Mouse (Mus musculus) adrenal gland, adult 2 months (tissue): ENCODE measurements around the gene Tigd4. TPM values are rescaled to one million over a fixed set of nuclear protein-coding genes. Genes with fewer than 3 reads are reported as not detected.
"Not testable (repeated sequence)": the region's sequence is repeated elsewhere in the genome, so short reads cannot be mapped to it uniquely, and the experiment has no call there.

Source experiments
- DNase-seq: peaks from one replicate; pipeline ENCODE4 v3.0.0; 2021
- long read RNA-seq: library from polyadenylated mRNA; stranded (forward); transcript quantifications from one replicate; pipeline ENCODE4 v2.0.0, GENCODE M21; 2021
- polyA plus RNA-seq: library from polyadenylated mRNA; depleted of rRNA; stranded (reverse); fragments of >200 nt; gene quantifications from 2 replicates; pipeline ENCODE4 v1.2.3, GENCODE M21; 2012; rRNA removed
- total RNA-seq, 2 experiments: library from RNA; stranded (reverse); gene quantifications; 2 replicates each; pipeline ENCODE4 v1.2.3; 2021

The Tigd4 gene
- total RNA-seq = not detected
- polyA plus RNA-seq = not detected in 2 replicates
- long read RNA-seq = 0 reads

DNA sequence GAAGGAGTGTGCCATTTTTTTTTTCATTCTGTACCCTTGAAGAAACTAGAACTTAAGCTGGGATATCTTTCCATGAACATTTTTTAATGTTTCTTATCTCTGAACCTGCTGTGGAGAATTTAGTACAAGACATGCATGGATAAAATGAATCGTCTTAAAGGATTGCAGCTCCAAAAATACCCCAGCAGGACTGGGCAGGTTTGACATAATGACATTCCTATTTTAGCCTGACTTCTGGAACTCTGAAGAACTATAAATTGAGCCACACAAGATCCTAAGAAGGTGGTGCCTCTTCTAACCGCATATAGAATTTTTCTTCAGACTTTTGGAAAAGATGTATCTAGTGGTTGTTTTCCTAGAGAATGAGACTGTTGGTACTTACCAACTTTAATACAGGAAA lies at the start of gene Tigd4:
Gene Tigd4 (plus strand): TSS at position 301 of the 400 bp plus-strand sequence.
- DNase-seq = no peak

- no peak for DNase-seq
These were observed 46.2 kb upstream of the Tigd4 start for GRCm38 (mm10) chr3:84547177-84547576.

- DNase-seq = no peak
These were observed 37.6 kb upstream of the Tigd4 start for GRCm38 (mm10) chr3:84555780-84556179.

GRCm38 (mm10) chr3:84558301-84558700 lies 35.1 kb upstream of the Tigd4 start:
- no peak for DNase-seq

- not testable (repeated sequence) for DNase-seq
These were observed 30.5 kb upstream of the Tigd4 start for GRCm38 (mm10) chr3:84562911-84563310.

DNA sequence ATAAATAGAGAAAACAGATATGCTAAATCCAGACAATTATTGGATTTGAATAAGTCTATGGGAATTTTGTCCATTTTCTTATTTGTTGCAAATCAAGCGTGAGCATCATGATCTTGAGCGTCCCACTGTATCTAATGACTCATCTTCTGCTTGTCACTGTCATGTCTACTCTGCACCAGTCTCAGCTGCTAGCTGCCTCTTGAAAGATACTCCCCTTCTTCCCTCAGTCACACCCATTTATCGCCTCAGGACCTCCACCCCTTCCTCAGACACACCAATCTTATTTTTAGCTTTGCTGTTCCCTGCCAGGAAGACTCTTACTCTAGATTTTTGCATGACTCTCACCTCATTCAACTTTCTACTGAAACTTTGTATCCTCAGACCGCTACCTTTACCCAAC lies 30.0 kb upstream of the Tigd4 start:
- DNase-seq = no peak

DNA sequence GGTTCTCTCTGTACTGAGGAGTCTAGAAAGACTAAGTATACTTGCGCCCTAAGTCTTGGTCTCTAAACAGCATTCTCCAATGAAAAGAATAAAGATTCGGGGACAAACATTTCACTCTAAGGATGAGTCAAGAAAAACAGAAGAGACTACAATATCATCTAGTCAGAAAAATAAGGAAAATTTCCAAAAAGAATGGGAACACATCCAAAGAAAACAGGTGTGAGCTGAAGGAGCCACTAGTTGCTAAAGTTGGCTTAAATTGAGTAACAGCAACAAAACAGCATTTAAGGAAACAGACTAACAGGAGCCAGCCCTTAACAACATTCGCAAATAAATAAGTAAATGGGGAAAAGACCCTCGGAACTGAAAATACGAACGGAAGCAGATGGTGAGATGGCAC lies 24.8 kb upstream of the Tigd4 start:
- no peak for DNase-seq

- no peak for DNase-seq
These were observed 23.8 kb upstream of the Tigd4 start for GRCm38 (mm10) chr3:84569587-84569986.

GRCm38 (mm10) chr3:84570501-84570900 lies 22.9 kb upstream of the Tigd4 start:
- DNase-seq = no peak

DNA sequence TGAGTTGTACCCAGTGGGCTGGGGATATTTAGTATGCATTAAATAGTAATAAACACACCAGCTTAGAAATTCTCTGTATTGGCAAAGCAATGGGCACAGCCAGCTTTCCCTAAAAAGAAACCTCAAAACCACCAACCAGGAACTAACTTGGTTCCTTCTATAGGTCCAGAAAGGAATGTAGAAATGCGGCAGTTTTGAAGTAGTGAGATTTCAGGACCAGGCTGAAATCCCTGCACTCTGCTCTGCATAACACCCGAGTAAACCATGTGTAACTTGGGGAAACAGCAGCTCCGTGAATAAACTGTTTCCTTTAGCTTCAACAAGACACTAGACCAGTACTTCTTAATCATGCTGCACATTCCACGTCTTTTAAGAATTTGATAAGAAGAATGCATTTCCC lies 12.7 kb upstream of the Tigd4 start:
- no peak for DNase-seq

- DNase-seq = no peak
These were observed 11.7 kb upstream of the Tigd4 start for GRCm38 (mm10) chr3:84581696-84582022.

DNA sequence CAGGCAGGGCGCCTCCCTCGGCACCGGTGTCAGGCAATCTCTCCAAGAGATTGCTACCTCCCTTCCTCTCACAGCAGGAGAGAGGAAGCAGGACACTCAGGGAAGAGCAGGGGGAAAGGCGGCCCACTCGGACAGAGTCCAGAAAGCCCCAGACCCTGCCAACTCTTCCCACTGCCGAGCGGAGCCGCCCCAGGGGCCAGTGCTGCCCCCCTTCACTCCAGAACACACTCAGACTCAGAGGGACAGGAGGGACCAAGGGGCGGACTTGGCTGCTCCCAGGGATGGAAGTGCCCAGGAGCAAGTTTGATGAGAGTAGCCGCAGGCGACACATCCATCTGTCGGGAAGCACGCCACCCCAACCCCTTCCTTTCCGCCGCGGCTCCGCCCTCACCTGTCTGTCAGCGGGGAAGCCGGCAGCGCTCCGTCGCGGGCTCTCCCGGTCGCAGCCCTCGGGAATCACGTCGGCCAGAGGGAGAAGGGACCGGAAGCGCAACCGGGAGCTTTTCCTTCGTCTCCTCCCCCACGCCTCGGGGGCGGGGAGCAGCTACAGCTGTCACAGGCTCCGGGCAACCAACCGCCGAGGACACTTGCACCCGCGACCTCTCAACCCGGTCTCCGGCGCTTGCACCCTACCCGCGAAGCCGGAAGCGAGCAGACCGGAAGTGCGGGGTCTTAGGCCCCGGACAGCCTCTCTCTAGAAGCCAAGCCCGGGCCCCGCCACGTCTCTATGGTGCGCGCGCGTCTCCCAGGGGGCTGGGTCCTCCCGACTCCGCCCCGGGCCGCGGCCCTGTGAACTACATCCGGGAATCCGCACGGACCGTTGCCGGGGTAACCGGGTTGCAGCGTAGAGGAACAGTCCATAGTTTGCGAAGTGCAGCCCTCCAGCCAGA lies 11.1 kb upstream of the Tigd4 start, which contains the start of gene Arfip1:
Gene Arfip1 (minus strand): TSS at position 603 of the 890 bp plus-strand sequence.
- peak; percentile 99 for DNase-seq

DNA sequence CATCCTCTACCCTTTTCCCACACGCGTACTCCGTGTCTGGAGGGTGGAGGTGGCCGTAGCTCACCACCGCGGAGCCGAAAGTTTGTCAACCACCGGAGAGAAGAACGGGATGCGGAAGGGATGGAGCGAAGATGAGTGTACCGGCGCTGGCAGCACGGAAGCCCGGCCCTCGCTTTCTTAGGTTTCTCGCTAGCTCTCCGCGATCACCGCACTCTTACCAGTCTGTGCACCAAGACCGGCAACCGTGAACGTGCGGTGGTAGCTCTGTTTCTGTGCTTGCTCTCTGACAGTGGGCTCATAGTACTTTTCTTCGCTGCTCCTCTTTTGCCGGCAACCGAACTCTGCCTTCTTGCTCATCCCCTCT lies 10.5 kb upstream of the Tigd4 start:
- no peak for DNase-seq

GRCm38 (mm10) chr3:84586736-84587135 lies 6.6 kb upstream of the Tigd4 start:
- DNase-seq = no peak

DNA sequence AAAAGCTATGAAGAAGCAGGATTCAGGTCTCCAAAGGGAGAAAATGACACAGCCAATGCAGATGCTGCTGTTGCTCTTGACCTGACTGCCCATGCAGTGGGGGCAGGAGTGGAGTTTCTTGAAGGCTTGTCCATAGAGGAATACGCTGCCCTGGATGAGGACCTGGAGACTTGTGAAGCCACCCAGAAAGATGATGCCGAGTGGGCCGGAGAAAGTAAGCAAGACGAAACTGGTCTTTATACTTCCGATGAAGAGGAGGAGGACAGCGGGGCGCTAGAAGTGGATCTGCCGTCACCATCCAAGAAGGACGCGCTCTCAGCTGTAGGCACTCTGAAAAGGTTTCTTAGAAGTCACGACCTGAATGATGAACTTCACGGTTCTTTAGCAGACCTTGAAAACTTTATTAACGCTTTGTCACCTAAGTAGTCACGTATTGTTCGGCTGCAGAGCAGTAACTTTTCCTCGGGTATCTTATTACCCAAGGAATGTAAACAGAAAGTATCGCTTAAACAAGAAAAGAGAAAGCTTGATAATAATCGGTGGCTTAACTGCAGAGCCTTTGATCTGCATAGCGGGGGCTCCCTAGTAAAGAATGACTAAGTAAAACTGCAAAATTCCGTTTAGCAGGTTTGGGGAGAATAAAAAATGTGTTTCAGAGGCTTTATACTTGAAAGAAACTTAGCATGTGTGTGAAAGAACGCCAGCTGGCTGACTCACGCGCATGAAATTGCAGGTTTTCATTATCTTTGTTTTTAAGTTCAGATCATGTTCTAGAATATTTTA lies 1.7 kb downstream of the Tigd4 start:
- DNase-seq = peak; percentile 21

- no peak for DNase-seq
These were observed 2.4 kb downstream of the Tigd4 start for GRCm38 (mm10) chr3:84595677-84596234.

GRCm38 (mm10) chr3:84597996-84598734 lies 4.8 kb downstream of the Tigd4 start:
- no peak for DNase-seq

DNA sequence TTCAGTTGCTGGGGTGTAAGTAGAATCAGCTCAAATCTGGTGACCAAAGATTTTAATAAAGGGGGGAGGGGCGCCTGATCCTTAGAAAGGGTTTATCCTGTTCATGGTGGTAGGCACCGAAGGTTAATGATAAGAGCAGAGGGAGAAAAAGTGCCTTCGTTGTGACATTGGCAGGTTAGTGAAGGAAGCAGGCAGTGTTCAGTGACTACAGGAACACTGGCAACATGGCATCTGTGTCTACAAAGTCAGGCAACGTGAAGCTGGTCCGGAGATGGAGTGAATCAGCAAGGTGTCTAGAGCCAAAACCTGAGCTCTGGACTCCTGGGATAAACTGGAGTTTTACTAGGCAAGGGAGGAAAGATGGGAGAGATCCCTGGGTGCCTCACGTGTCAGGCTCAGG lies 5.4 kb downstream of the Tigd4 start:
- no peak for DNase-seq

- DNase-seq = no peak
These were observed 8.6 kb downstream of the Tigd4 start for GRCm38 (mm10) chr3:84601870-84602495.

DNA sequence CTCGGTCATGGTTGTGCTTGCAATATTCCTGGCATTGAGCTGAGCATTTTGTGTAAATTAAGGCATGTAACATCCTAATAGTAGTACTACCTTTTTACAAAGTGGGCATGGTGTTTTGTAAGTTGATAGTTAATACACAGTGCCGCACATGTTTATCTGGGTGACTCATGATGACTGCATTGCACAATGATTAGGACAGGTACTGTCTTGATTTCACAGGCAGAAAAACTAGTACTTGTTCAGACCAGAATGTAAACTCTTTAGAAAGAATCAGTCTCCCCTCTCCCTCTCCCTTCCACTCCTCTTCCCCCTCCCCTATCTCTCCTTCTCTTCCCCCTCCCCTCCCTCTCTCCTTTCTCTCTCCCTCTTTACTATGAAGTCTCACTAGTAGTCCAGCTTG lies 9.4 kb downstream of the Tigd4 start:
- no peak for DNase-seq

- no peak for DNase-seq
These were observed 9.8 kb downstream of the Tigd4 start for GRCm38 (mm10) chr3:84603212-84603611.
